Mouse (Mus musculus) kidney, adult 18-20 months (tissue): ENCODE measurements around the gene Tomm40l.

Experiments
- DNase-seq: peaks from one replicate; pipeline ENCODE4 v3.0.0; 2021

The Tomm40l gene

GRCm38 (mm10) chr1:171189476-171190114 lies 32.7 kb downstream of the Tomm40l start:
- no peak for DNase-seq

- DNase-seq = no peak
These were observed 33.3 kb downstream of the Tomm40l start for GRCm38 (mm10) chr1:171189046-171189445.

- DNase-seq = no peak
These were observed 34.2 kb downstream of the Tomm40l start for GRCm38 (mm10) chr1:171187851-171188700.

GRCm38 (mm10) chr1:171185655-171186054 lies 36.7 kb downstream of the Tomm40l start:
- no peak for DNase-seq

- no peak for DNase-seq
These were observed 38.0 kb downstream of the Tomm40l start for GRCm38 (mm10) chr1:171184314-171184713.

GRCm38 (mm10) chr1:171183620-171184019 lies 38.7 kb downstream of the Tomm40l start:
- DNase-seq = no peak

GRCm38 (mm10) chr1:171183025-171183424 lies 39.3 kb downstream of the Tomm40l start:
- no peak for DNase-seq

- DNase-seq = no peak
These were observed 42.7 kb downstream of the Tomm40l start for GRCm38 (mm10) chr1:171179487-171180171.

GRCm38 (mm10) chr1:171172779-171173178 lies 49.5 kb downstream of the Tomm40l start:
- DNase-seq = no peak

- no peak for DNase-seq
These were observed 51.2 kb downstream of the Tomm40l start for GRCm38 (mm10) chr1:171171138-171171537.

GRCm38 (mm10) chr1:171169913-171170312 lies 52.4 kb downstream of the Tomm40l start:
- DNase-seq = no peak

GRCm38 (mm10) chr1:171168906-171169305 lies 53.4 kb downstream of the Tomm40l start:
- peak; percentile 25 for DNase-seq
